Mouse (Mus musculus) limb, embryonic 14.5 days (tissue): ENCODE data around the gene Ifitm1. TPM values are rescaled to one million over a fixed set of nuclear protein-coding genes. Genes with fewer than 3 reads are reported as not detected.
"Not testable (repeated sequence)": the region's sequence is repeated elsewhere in the genome, so short reads cannot be mapped to it uniquely, and the experiment has no call there.

Source experiments
- ATAC-seq: fragments of 200-750 bp; cut with Nextera tagmentation; 2 replicates; pipeline ENCODE4 v1.8.0; 2017; ENCODE audit warnings: low read depth, moderate number of reproducible peaks, moderate TSS enrichment; ENCODE audit not compliant: low FRiP score
- DNase-seq: peaks from one replicate; pipeline ENCODE4 v3.0.0-alpha.2; 2015; ENCODE audit warnings: low spot score
- H3K27ac ChIP-seq: fragments of 300-500 bp; sonication (generic); replicated peaks from 2 replicates; pipeline ENCODE4 v1.5.1; 2014; ENCODE audit warnings: low read depth, mild to moderate bottlenecking, low read length, moderate library complexity, mixed read lengths
- H3K27me3 ChIP-seq: fragments of 300-500 bp; sonication (generic); 2 replicates; pipeline ENCODE4 v1.6.1; 2014; ENCODE audit warnings: low read length, mixed read lengths; ENCODE audit not compliant: control insufficient read depth, insufficient read depth
- H3K36me3 ChIP-seq: fragments of 300-500 bp; sonication (generic); 2 replicates; pipeline ENCODE4 v1.6.1; 2014; ENCODE audit warnings: mild to moderate bottlenecking, low read length, moderate library complexity, mixed read lengths; ENCODE audit not compliant: control insufficient read depth, insufficient read depth
- H3K4me1 ChIP-seq: fragments of 300-500 bp; sonication (generic); 2 replicates; pipeline ENCODE4 v1.6.1; 2014; ENCODE audit warnings: antibody characterized with exemption, low read length, mixed read lengths; ENCODE audit not compliant: control insufficient read depth, insufficient read depth
- H3K4me2 ChIP-seq: fragments of 300-500 bp; sonication (generic); replicated peaks from 2 replicates; pipeline ENCODE4 v1.6.1; 2014; ENCODE audit warnings: low read depth, mild to moderate bottlenecking, low read length, moderate library complexity; ENCODE audit not compliant: severe bottlenecking
- H3K4me3 ChIP-seq: fragments of 300-500 bp; sonication (generic); replicated peaks from 2 replicates; pipeline ENCODE4 v1.5.1; 2014; ENCODE audit warnings: low read length
- H3K9ac ChIP-seq: fragments of 300-500 bp; sonication (generic); 2 replicates; pipeline ENCODE4 v1.6.1; 2014; ENCODE audit warnings: mild to moderate bottlenecking, low read depth, low read length, moderate library complexity; ENCODE audit not compliant: severe bottlenecking
- H3K9me3 ChIP-seq: fragments of 300-500 bp; sonication (generic); 2 replicates; pipeline ENCODE4 v1.6.1; 2016; ENCODE audit warnings: low read length; ENCODE audit not compliant: control insufficient read depth
- POLR2A ChIP-seq: fragments of 200-500 bp; IDR thresholded peaks from 2 replicates; pipeline ENCODE4 v1.8.0; 2012; ENCODE audit warnings: inconsistent platforms, mild to moderate bottlenecking, moderate library complexity, borderline replicate concordance; ENCODE audit not compliant: insufficient read depth, insufficient read length; ENCODE audit errors: extremely low read depth
- WGBS: fragments of 180-500 bp; shearing (Covaris S2); extraction: QIAGEN DNeasy Blood & Tissue Kit; methylation state at CpG from one replicate; pipeline ENCODE4 v1.1.7; 2014; 5-methylcytosine and 5-hydroxymethylcytosine counted together
- polyA plus RNA-seq, 2 experiments: library from polyadenylated mRNA; depleted of rRNA in 1 of 2; stranded (reverse) in 1 of 2; unstranded in 1 of 2; fragments of >200 nt; fragmentation: Nextera tagmentation in 1 of 2; extraction: Ambion mirVana in 1 of 2; gene quantifications; 2 replicates each; pipeline versions ENCODE4 v1.2.1 to v1.2.3; 2012 to 2014

Ifitm1 gene
- polyA plus RNA-seq, 2 experiments: 55.4 to 68.1 TPM

DNA sequence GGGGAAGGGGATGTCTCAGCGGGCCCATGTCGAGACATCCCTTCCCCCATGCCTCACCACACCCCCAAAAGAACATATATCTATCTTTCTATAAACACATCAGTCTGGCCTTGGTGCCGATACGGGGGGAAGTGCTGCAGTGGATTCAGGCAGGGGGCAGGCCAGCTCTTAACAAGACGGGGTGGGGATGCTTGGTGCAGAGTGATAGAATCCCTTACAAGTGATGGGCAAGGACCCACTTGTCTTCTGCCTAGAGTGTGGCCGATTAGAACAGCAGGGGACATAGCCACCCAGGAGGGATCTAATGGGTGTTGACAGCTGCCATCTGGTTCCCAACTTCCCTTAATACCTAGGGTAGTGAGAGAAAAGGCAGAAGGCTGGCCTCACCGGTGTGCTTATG, 3.9 kb downstream of the Ifitm1 start:
- Histone ChIP-seq H3K4me3 (no peak overlapping the region), H3K36me3 (no peaks in the 10 kb centered on the region), H3K9ac (no peak overlapping the region), H3K4me2 (no peak overlapping the region), H3K9me3 (no peaks in the 10 kb centered on the region), H3K4me1 (peaks cover 29% of the 10 kb centered on the region), H3K27ac (no peak overlapping the region), H3K27me3 (no peaks in the 10 kb centered on the region)
- no peak for TF ChIP-seq POLR2A
- ATAC-seq (no peak), DNase-seq (no peak)
- 36% methylated on average over 7 of the region's 7 CpGs for WGBS

DNA sequence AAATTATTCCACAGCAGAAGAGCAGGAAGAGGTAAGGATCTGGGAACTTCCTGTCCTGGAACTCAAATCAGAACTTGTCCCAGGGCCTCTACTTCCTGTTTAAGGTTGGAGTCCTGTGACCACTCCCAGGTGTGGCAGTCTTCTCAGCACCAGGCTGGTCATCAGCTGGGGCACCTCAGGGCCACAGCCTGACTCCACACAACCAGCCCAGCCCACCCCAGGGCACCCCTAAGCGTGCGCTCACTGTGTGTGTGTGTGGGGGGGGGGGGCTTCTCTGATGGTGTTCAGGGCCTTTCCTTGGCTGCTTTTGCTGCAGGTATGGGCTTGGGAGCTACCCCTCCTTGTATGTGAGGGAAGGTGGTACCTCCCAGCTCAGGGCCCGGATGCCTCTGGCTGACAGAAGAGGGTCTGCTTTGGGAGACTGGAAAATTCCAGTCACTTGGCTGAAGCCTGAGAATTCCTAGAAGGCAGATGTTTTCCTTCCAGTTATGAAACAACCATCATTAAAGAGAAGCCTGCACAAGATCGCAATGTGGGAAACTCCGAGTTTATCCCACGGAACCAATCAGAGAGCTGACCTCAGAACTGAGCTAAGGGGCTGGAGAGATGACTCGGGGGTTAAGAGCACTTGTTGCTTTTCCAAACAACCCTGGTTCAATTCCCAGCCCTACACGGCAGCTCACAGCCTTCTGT, 4.6 kb downstream of the Ifitm1 start:
- DNase-seq: peak; percentile 68
- peaks cover 29% of the 10 kb centered on the region for H3K4me1 ChIP-seq
- H3K36me3 ChIP-seq: no peaks in the 10 kb centered on the region
- H3K9me3 ChIP-seq: no peaks in the 10 kb centered on the region
- H3K9ac ChIP-seq: no peak overlapping the region
- H3K27me3 ChIP-seq: no peaks in the 10 kb centered on the region
- 61% methylated on average over 8 of the region's 8 CpGs for whole genome bisulfite sequencing
- H3K4me3 ChIP-seq: no peak overlapping the region
- no peak for TF ChIP-seq POLR2A
- H3K4me2 ChIP-seq: no peak overlapping the region
- ATAC-seq: peak; percentile 68
- peak overlapping the region; percentile 55; the same call in 1 of the 2 replicates for H3K27ac ChIP-seq

DNA sequence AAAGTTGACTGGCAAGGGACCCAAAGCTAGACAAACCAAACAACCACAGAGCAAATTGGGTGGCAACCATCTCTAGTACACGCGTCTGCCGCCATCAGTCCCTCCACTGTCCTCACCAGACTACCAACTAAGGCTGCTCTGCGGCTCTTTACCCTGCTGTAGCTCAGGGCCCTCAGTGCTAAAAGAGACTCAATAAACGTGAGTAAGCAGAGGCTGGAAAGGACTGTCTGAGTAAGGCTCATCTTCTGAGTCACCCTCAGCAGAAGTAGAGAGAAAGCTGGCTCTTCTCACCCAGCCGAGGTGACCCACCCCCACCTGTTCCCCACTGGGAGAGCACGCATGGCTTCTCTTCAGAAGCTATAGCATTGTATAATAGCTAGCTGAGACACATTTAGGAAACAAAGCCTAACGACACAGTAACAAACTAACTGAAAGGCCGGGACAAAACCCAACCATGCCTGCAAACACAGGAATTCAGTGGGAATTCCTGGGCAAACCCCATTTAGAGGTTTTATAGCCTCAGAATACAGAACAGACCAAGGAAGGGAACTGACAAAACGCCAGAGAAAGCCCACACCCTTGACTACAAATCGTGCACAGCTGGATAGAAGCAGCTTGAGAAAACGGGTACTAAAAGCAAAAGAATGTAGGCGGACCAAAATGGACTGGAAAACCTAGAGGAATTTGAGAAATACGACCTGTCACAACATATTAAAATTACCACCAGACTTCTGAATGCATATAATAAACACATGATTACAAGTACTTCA, 6.6 kb downstream of the Ifitm1 start:
- WGBS: 16% methylated on average over 14 of the region's 14 CpGs
- H3K4me2 ChIP-seq: 0 out of 2 replicates have a peak overlapping the region, but pooled peaks have one; percentile 10
- no peaks in the 10 kb centered on the region for H3K27me3 ChIP-seq
- peak overlapping the region; percentile 52 for H3K27ac ChIP-seq
- no peak overlapping the region for H3K9ac ChIP-seq
- peaks cover 23% of the 10 kb centered on the region for H3K4me1 ChIP-seq
- H3K9me3 ChIP-seq: no peaks in the 10 kb centered on the region
- no peak for TF ChIP-seq POLR2A
- H3K36me3 ChIP-seq: no peaks in the 10 kb centered on the region
- DNase-seq: peak; percentile 79
- H3K4me3 ChIP-seq: no peak overlapping the region
- peak; percentile 64; the same call in 1 of the 2 replicates for ATAC-seq

DNA sequence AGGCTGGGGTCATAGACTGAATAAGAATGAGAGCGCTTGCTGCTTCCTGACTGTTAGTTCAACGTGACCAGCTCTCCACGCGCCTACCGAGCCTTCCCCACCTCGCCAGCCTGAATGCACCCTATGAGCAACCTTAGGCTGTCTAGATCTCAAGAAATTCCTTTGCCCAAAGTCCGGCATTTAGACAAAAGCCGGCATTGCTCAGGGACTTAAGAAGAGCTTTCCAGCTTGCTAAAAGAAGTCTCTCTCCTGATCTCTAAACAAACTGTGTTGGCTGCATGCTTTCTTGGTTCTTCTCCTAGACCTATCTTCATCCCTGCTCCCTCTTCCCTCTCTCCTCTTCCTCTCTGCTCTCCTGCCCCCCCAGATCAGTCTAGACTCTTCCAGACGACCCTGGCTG, 7.9 kb downstream of the Ifitm1 start:
- Histone ChIP-seq H3K4me1 (peaks cover 23% of the 10 kb centered on the region), H3K27me3 (no peaks in the 10 kb centered on the region), H3K27ac (no peak overlapping the region), H3K4me3 (no peak overlapping the region), H3K9me3 (no peaks in the 10 kb centered on the region), H3K36me3 (no peaks in the 10 kb centered on the region), H3K9ac (no peak overlapping the region), H3K4me2 (no peak overlapping the region)
- no peak for DNase-seq
- WGBS: 32% methylated on average over 9 of the region's 9 CpGs
- no peak for ATAC-seq
- no peak for TF ChIP-seq POLR2A

DNA sequence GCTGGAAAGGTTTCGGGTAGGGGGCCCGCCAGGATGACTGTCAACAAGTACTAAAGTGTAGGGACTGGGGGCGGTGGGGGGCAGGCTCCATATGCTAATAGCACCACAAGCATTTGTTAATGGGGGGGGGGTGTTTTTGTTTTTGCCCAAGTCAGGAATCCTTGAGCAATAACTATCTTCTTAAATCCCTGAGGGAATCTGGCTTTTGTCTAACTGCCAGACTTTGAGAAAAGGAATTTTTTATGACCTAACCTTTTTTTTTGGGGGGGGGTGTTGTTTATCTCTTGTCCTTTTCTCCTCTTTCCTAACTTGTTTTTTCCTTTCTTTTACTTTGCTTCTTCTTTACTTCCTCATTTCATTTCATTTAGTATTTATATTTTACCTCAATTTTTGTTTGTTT, 8.4 kb downstream of the Ifitm1 start:
- 17% methylated on average over 3 of the region's 3 CpGs for WGBS
- Histone ChIP-seq H3K27me3 (no peaks in the 10 kb centered on the region), H3K4me1 (peaks cover 23% of the 10 kb centered on the region), H3K27ac (no peak overlapping the region), H3K9me3 (no peaks in the 10 kb centered on the region), H3K9ac (no peak overlapping the region), H3K4me2 (no peak overlapping the region), H3K36me3 (no peaks in the 10 kb centered on the region), H3K4me3 (no peak overlapping the region)
- no peak for DNase-seq
- no peak for TF ChIP-seq POLR2A
- no peak for ATAC-seq

DNA sequence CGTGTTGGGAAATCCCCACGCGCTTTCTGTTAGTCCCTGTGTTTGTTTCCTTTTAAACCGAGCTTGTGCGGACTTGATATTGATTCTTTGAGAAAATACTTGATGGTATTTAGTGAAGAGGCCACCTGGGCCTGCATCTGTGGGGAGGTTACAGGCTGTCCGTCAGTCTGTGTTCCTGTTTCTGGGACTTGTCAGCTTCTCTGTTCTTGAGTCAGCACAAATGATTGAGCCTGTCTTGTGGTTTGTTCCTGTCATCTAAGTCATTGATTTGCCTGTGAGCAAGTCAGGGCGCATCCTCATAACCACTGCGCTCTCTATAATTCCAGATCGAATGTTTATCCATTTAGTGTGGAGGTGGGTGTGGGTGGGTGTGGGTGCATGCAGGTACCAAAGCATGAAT, 9.7 kb downstream of the Ifitm1 start:
- H3K27me3 ChIP-seq, H3K4me2 ChIP-seq, ATAC-seq, H3K9ac ChIP-seq, H3K27ac ChIP-seq, H3K36me3 ChIP-seq, H3K4me3 ChIP-seq, DNase-seq, H3K9me3 ChIP-seq: not testable (repeated sequence)
- WGBS: 94% methylated on average over 9 of the region's 9 CpGs
- H3K4me1 ChIP-seq: peaks cover 15% of the 10 kb centered on the region
